Mouse (Mus musculus): ENCODE results near the gene Mark3. TPM values are rescaled to one million over a fixed set of nuclear protein-coding genes. Genes with fewer than 3 reads are reported as not detected.
A peak's percentile ranks its signal among the peaks of the same experiment; 100 is the strongest.

The Mark3 gene
- polyA plus RNA-seq, 1 experiment = 80.0 TPM

GRCm38 (mm10) chr12:111671431-111671902, 97.1 kb downstream of the Mark3 start:
- peak; percentile 86 to 87 for DNase-seq
- Histone ChIP-seq H3K27ac (ENCODE audit: insufficient read depth, low read length) (peak overlapping the region; percentile 96), H3K27me3 (ENCODE audit: control insufficient read depth, insufficient read depth, low read length) (no peaks in the 10 kb centered on the region), H3K4me3 (replicated peaks; ENCODE audit: insufficient read depth, low read depth, low read length) (peak overlapping the region; percentile 86), H3K4me1 (ENCODE audit: control insufficient read depth, insufficient read depth, low read length) (peaks cover 12% of the 10 kb centered on the region)
- TF ChIP-seq CTCF (IDR thresholded peaks at IDR 0.05; ENCODE audit: borderline replicate concordance, insufficient read depth, low read depth, low read length) = no peak
- 1% methylated on average over 34 of the region's 34 CpGs for WGBS

- TF ChIP-seq POLR2A (IDR thresholded peaks at IDR 0.05; ENCODE audit: borderline replicate concordance, insufficient read depth, low read length) = peak; percentile 99
- no peak for TF ChIP-seq CTCF (IDR thresholded peaks at IDR 0.05; ENCODE audit: borderline replicate concordance, insufficient read depth, low read depth, low read length)
- H3K27me3 ChIP-seq (ENCODE audit: control insufficient read depth, insufficient read depth, low read length) = no peaks in the 10 kb centered on the region
- WGBS = under 1% methylated on average over 31 of the region's 31 CpGs
- peaks cover 13% of the 10 kb centered on the region for H3K4me1 ChIP-seq (ENCODE audit: control insufficient read depth, insufficient read depth, low read length)
- peak; percentile 96 for DNase-seq
- peak within 1 kb of the TSS; percentile 86 for H3K4me3 ChIP-seq (replicated peaks; ENCODE audit: insufficient read depth, low read depth, low read length)
- H3K27ac ChIP-seq (ENCODE audit: insufficient read depth, low read length) = peak within 1 kb of the TSS; percentile 96
Measured at GRCm38 (mm10) chr12:111672176-111672575, 97.9 kb downstream of the Mark3 start, which contains the start of gene Ckb. Gene Ckb (minus strand): TSS chr12:111672338.

- H3K4me1 ChIP-seq (ENCODE audit: control insufficient read depth, insufficient read depth, low read length) = peaks cover 16% of the 10 kb centered on the region
- TF ChIP-seq POLR2A (IDR thresholded peaks at IDR 0.05; ENCODE audit: borderline replicate concordance, insufficient read depth, low read length) (no peak), CTCF (IDR thresholded peaks at IDR 0.05; ENCODE audit: borderline replicate concordance, insufficient read depth, low read depth, low read length) (no peak)
- H3K27me3 ChIP-seq (ENCODE audit: control insufficient read depth, insufficient read depth, low read length) = no peaks in the 10 kb centered on the region
- peak overlapping the region; percentile 81 for H3K27ac ChIP-seq (ENCODE audit: insufficient read depth, low read length)
- no peak for DNase-seq
- WGBS = 4% methylated on average over 12 of the region's 12 CpGs
- peak overlapping the region; percentile 86 for H3K4me3 ChIP-seq (replicated peaks; ENCODE audit: insufficient read depth, low read depth, low read length)
Measured at GRCm38 (mm10) chr12:111672581-111672980, 98.3 kb downstream of the Mark3 start.

GRCm38 (mm10) chr12:111674850-111675486, 100.6 kb downstream of the Mark3 start:
- no peak for TF ChIP-seq POLR2A (IDR thresholded peaks at IDR 0.05; ENCODE audit: borderline replicate concordance, insufficient read depth, low read length)
- TF ChIP-seq CTCF (IDR thresholded peaks at IDR 0.05; ENCODE audit: borderline replicate concordance, insufficient read depth, low read depth, low read length) = no peak
- H3K27ac ChIP-seq (ENCODE audit: insufficient read depth, low read length) = no peak overlapping the region
- peaks cover 11% of the 10 kb centered on the region for H3K4me1 ChIP-seq (ENCODE audit: control insufficient read depth, insufficient read depth, low read length)
- no peak overlapping the region for H3K4me3 ChIP-seq (replicated peaks; ENCODE audit: insufficient read depth, low read depth, low read length)
- 85% methylated on average over 2 of the region's 2 CpGs for WGBS
- no peaks in the 10 kb centered on the region for H3K27me3 ChIP-seq (ENCODE audit: control insufficient read depth, insufficient read depth, low read length)
- no peak for DNase-seq

GRCm38 (mm10) chr12:111675797-111676580, 101.7 kb downstream of the Mark3 start:
- H3K27me3 ChIP-seq (ENCODE audit: control insufficient read depth, insufficient read depth, low read length) = no peaks in the 10 kb centered on the region
- 91% methylated on average over 6 of the region's 6 CpGs for WGBS

GRCm38 (mm10) chr12:111677421-111677820, 103.1 kb downstream of the Mark3 start:
- peak overlapping the region; percentile 66 for H3K4me3 ChIP-seq (replicated peaks; ENCODE audit: insufficient read depth, low read depth, low read length)
- peak in 1 of 2 experiments; percentile 53 for DNase-seq
- TF ChIP-seq POLR2A (IDR thresholded peaks at IDR 0.05; ENCODE audit: borderline replicate concordance, insufficient read depth, low read length) (no peak), CTCF (IDR thresholded peaks at IDR 0.05; ENCODE audit: borderline replicate concordance, insufficient read depth, low read depth, low read length) (no peak)
- peak overlapping the region; percentile 94 for H3K27ac ChIP-seq (ENCODE audit: insufficient read depth, low read length)
- no peaks in the 10 kb centered on the region for H3K27me3 ChIP-seq (ENCODE audit: control insufficient read depth, insufficient read depth, low read length)
- peaks cover 11% of the 10 kb centered on the region for H3K4me1 ChIP-seq (ENCODE audit: control insufficient read depth, insufficient read depth, low read length)
- WGBS = under 1% methylated on average over 5 of the region's 5 CpGs

More at GRCm38 (mm10) chr12:111675797-111676580, 101.7 kb downstream of the Mark3 start:
- no peak for DNase-seq
- H3K4me3 ChIP-seq (replicated peaks; ENCODE audit: insufficient read depth, low read depth, low read length) = no peak overlapping the region
- H3K4me1 ChIP-seq (ENCODE audit: control insufficient read depth, insufficient read depth, low read length) = peaks cover 11% of the 10 kb centered on the region
- no peak overlapping the region for H3K27ac ChIP-seq (ENCODE audit: insufficient read depth, low read length)
- no peak for TF ChIP-seq CTCF (IDR thresholded peaks at IDR 0.05; ENCODE audit: borderline replicate concordance, insufficient read depth, low read depth, low read length)
- TF ChIP-seq POLR2A (IDR thresholded peaks at IDR 0.05; ENCODE audit: borderline replicate concordance, insufficient read depth, low read length) = no peak

- H3K4me3 ChIP-seq (replicated peaks; ENCODE audit: insufficient read depth, low read depth, low read length) = peak within 1 kb of the TSS; percentile 66
- H3K27ac ChIP-seq (ENCODE audit: insufficient read depth, low read length) = peak within 1 kb of the TSS; percentile 94
- no peaks in the 10 kb centered on the region for H3K27me3 ChIP-seq (ENCODE audit: control insufficient read depth, insufficient read depth, low read length)
- DNase-seq = peak; percentile 92
- TF ChIP-seq POLR2A (IDR thresholded peaks at IDR 0.05; ENCODE audit: borderline replicate concordance, insufficient read depth, low read length) = peak; percentile 90
- no peak for TF ChIP-seq CTCF (IDR thresholded peaks at IDR 0.05; ENCODE audit: borderline replicate concordance, insufficient read depth, low read depth, low read length)
- peaks cover 9% of the 10 kb centered on the region for H3K4me1 ChIP-seq (ENCODE audit: control insufficient read depth, insufficient read depth, low read length)
- WGBS = 1% methylated on average over 51 of the region's 51 CpGs
Measured at GRCm38 (mm10) chr12:111677882-111678669, 103.8 kb downstream of the Mark3 start, which contains the start of gene Trmt61a. Gene Trmt61a (plus strand): TSS chr12:111678105.
